ENCODE assay signal across 15 mouse cellular contexts in genomic region chr16:91903801-91904506, GRCm38 (mm10).
A peak's percentile ranks its signal among the peaks of the same experiment; 100 is the strongest.
DNase-seq lines count a peak whose midpoint lies in the region; ATAC-seq and TF ChIP-seq lines count a peak whose summit lies in the region.
"Had no signal": no experiment of that assay in that cellular context is flagged by ENCODE, and none has a peak within 500 bp of the region (broad histone marks: within the 10 kb centered on the region; RNA-seq: fewer than 3 reads in every experiment).

No protein-coding gene starts in this region.

- peak overlapping the region; percentile 56; the same call in 1 of the 2 replicates for H3K27ac ChIP-seq in hindbrain, postnatal 0 days
- no peak overlapping the region for H3K27ac ChIP-seq in hindbrain, embryonic 11.5 days (ENCODE audit: low read depth, low read length)
- H3K27ac ChIP-seq in intestine, postnatal 0 days (ENCODE audit: low read depth, low read length): no peak overlapping the region
- H3K27ac ChIP-seq: heart, embryonic 10.5 days; left cerebral cortex, adult 2 months; liver, embryonic 14.5 days; midbrain, embryonic 12.5 days had no signal

- ATAC-seq in hindbrain, postnatal 0 days: peak; percentile 91
- no peak for ATAC-seq in hindbrain, embryonic 11.5 days (ENCODE audit: low FRiP score)
- ATAC-seq in common myeloid progenitor, adult 5-6 weeks (replicated peaks; ENCODE audit: low read depth, poor library complexity, severe bottlenecking): peak; percentile 55
- ATAC-seq in activated CD4-positive, CD25-positive, alpha-beta regulatory T cell, adult 4 months: no peak
- no peak for ATAC-seq in intestine, postnatal 0 days

- 73% methylated on average over 13 of the region's 13 CpGs for WGBS in hindbrain, postnatal 0 days
- WGBS in hindbrain, embryonic 11.5 days: 92% methylated on average over 13 of the region's 13 CpGs
- WGBS in intestine, postnatal 0 days: 94% methylated on average over 13 of the region's 13 CpGs

- no peak overlapping the region for H3K4me3 ChIP-seq in hindbrain, postnatal 0 days (ENCODE audit: low read length)
- H3K4me3 ChIP-seq in hindbrain, embryonic 11.5 days (ENCODE audit: low read depth, low read length): no peak overlapping the region
- H3K4me3 ChIP-seq in E14TG2a.4 (replicated peaks; ENCODE audit: low read length): 0 out of 2 replicates have a peak overlapping the region, but pooled peaks have one; percentile 23
- no peak overlapping the region for H3K4me3 ChIP-seq in intestine, postnatal 0 days (ENCODE audit: low read depth, low read length)
- H3K4me3 ChIP-seq: heart, embryonic 10.5 days; left cerebral cortex, adult 2 months; midbrain, embryonic 12.5 days had no signal

- no peaks in the 10 kb centered on the region for H3K27me3 ChIP-seq in hindbrain, postnatal 0 days (ENCODE audit: insufficient read depth, low read length)
- no peaks in the 10 kb centered on the region for H3K27me3 ChIP-seq in hindbrain, embryonic 11.5 days (ENCODE audit: control insufficient read depth, insufficient read depth, low read length)
- peaks cover 6% of the 10 kb centered on the region for H3K27me3 ChIP-seq in E14TG2a.4 (ENCODE audit: insufficient read depth, low read length)
- no peaks in the 10 kb centered on the region for H3K27me3 ChIP-seq in intestine, postnatal 0 days (replicated peaks; ENCODE audit: control insufficient read depth, insufficient read depth, low read length)
- H3K27me3 ChIP-seq: midbrain, embryonic 12.5 days had no signal

- H3K9me3 ChIP-seq in hindbrain, postnatal 0 days (ENCODE audit: low read length): no peaks in the 10 kb centered on the region
- H3K9me3 ChIP-seq in hindbrain, embryonic 11.5 days (ENCODE audit: control insufficient read depth, low read length): no peaks in the 10 kb centered on the region
- H3K9me3 ChIP-seq in E14TG2a.4 (ENCODE audit: low read length): peaks cover 5% of the 10 kb centered on the region; the same call in 1 of the 2 replicates
- H3K9me3 ChIP-seq in intestine, postnatal 0 days (ENCODE audit: control insufficient read depth): no peaks in the 10 kb centered on the region
- H3K9me3 ChIP-seq: midbrain, embryonic 12.5 days had no signal

- peaks cover 6% of the 10 kb centered on the region for H3K4me1 ChIP-seq in hindbrain, postnatal 0 days (ENCODE audit: insufficient read depth, low read length)
- H3K4me1 ChIP-seq in hindbrain, embryonic 11.5 days (replicated peaks; ENCODE audit: control insufficient read depth, insufficient read depth, low read length): no peaks in the 10 kb centered on the region
- H3K4me1 ChIP-seq in E14TG2a.4 (replicated peaks; ENCODE audit: low read depth, low read length): peaks cover 51% of the 10 kb centered on the region
- H3K4me1 ChIP-seq in intestine, postnatal 0 days (replicated peaks; ENCODE audit: control insufficient read depth, insufficient read depth, low read length): no peaks in the 10 kb centered on the region
- H3K4me1 ChIP-seq: heart, embryonic 10.5 days; midbrain, embryonic 12.5 days had no signal

- no peak for TF ChIP-seq CTCF in hindbrain, postnatal 0 days (IDR thresholded peaks at IDR 0.05; ENCODE audit: low read depth)
- TF ChIP-seq CTCF in E14TG2a.4 (conservative IDR thresholded peaks at IDR 0.05; ENCODE audit: low read length): no peak
- TF ChIP-seq CTCF in intestine, postnatal 0 days (IDR thresholded peaks at IDR 0.05; ENCODE audit: low read depth): no peak

- H3K4me2 ChIP-seq in hindbrain, postnatal 0 days (ENCODE audit: low read depth, low read length): no peak overlapping the region
- no peak overlapping the region for H3K4me2 ChIP-seq in hindbrain, embryonic 11.5 days (replicated peaks; ENCODE audit: low read depth, low read length)
- no peak overlapping the region for H3K4me2 ChIP-seq in intestine, postnatal 0 days (replicated peaks; ENCODE audit: low read depth)
- H3K4me2 ChIP-seq: midbrain, embryonic 12.5 days had no signal

- peaks cover 5% of the 10 kb centered on the region; the same call in 1 of the 2 replicates for H3K36me3 ChIP-seq in hindbrain, postnatal 0 days (ENCODE audit: insufficient read depth, low read length)
- no peaks in the 10 kb centered on the region for H3K36me3 ChIP-seq in hindbrain, embryonic 11.5 days (ENCODE audit: control insufficient read depth, insufficient read depth, low read length)
- H3K36me3 ChIP-seq in E14TG2a.4 (ENCODE audit: insufficient read depth, low read length): no peaks in the 10 kb centered on the region
- H3K36me3 ChIP-seq in intestine, postnatal 0 days (ENCODE audit: control insufficient read depth, insufficient read depth): no peaks in the 10 kb centered on the region

- peak; percentile 86 for DNase-seq in hindbrain, postnatal 0 days (ENCODE audit: low spot score)
- DNase-seq in hindbrain, embryonic 11.5 days (ENCODE audit: low spot score): no peak
- peak; percentile 79 for DNase-seq in ZHBTc4 (ENCODE audit: low read depth, low spot score)
- DNase-seq: heart, postnatal 4 days; kidney, adult 18-20 months; lung, postnatal 14 days; thymus, postnatal 36 days had no signal

- H3K9ac ChIP-seq in hindbrain, postnatal 0 days (replicated peaks; ENCODE audit: low read length): no peak overlapping the region
- H3K9ac ChIP-seq in hindbrain, embryonic 11.5 days (ENCODE audit: low read depth, low read length): no peak overlapping the region
- no peak overlapping the region for H3K9ac ChIP-seq in intestine, postnatal 0 days (ENCODE audit: low read depth, low read length)
- H3K9ac ChIP-seq: liver, embryonic 14.5 days; midbrain, embryonic 12.5 days had no signal

Comparison
In these comparisons a context has a peak if more than half of its experiments do, and no peak if none do; other contexts are left out.
1. ATAC-seq: peak in hindbrain, postnatal 0 days (single experiment) and common myeloid progenitor, adult 5-6 weeks (single experiment); none in hindbrain, embryonic 11.5 days (single experiment), activated CD4-positive, CD25-positive, alpha-beta regulatory T cell, adult 4 months (single experiment) and intestine, postnatal 0 days (single experiment).